Mouse (Mus musculus): ENCODE results near the gene Dtx3l. TPM values are rescaled to one million over a fixed set of nuclear protein-coding genes. Genes with fewer than 3 reads are reported as not detected.

The Dtx3l gene
- polyA plus RNA-seq, 1 experiment from 2014 or later: 2.7 TPM

- WGBS: 76% methylated on average over 6 of the region's 6 CpGs
- Histone ChIP-seq H3K36me3 (no peaks in the 10 kb centered on the region), H3K27ac (no peak overlapping the region), H3K27me3 (ENCODE audit: low read depth, poor library complexity, severe bottlenecking) (no peaks in the 10 kb centered on the region), H3K4me1 (no peaks in the 10 kb centered on the region), H3K9me3 (replicated peaks) (no peaks in the 10 kb centered on the region), H3K4me3 (no peak overlapping the region)
- DNase-seq (ENCODE audit: low spot score): no peak
Measured at GRCm38 (mm10) chr16:35918721-35919543, 20.0 kb downstream of the Dtx3l start.

GRCm38 (mm10) chr16:35914301-35914700 lies 24.6 kb downstream of the Dtx3l start:
- Histone ChIP-seq H3K4me3 (no peak overlapping the region), H3K27me3 (ENCODE audit: low read depth, poor library complexity, severe bottlenecking) (no peaks in the 10 kb centered on the region)
- WGBS: 69% methylated on average over 5 of the region's 5 CpGs

GRCm38 (mm10) chr16:35913526-35913925 lies 25.4 kb downstream of the Dtx3l start:
- H3K9me3 ChIP-seq (replicated peaks): no peaks in the 10 kb centered on the region
- no peaks in the 10 kb centered on the region for H3K36me3 ChIP-seq
- H3K27me3 ChIP-seq (ENCODE audit: low read depth, poor library complexity, severe bottlenecking): no peaks in the 10 kb centered on the region
- no peak overlapping the region for H3K27ac ChIP-seq
- 74% methylated on average over 1 of the region's 1 CpGs for WGBS
- DNase-seq (ENCODE audit: low spot score): no peak
- no peak overlapping the region for H3K4me3 ChIP-seq
- no peaks in the 10 kb centered on the region for H3K4me1 ChIP-seq

More at GRCm38 (mm10) chr16:35914301-35914700, 24.6 kb downstream of the Dtx3l start:
- no peaks in the 10 kb centered on the region for H3K4me1 ChIP-seq
- no peak for DNase-seq (ENCODE audit: low spot score)
- no peak overlapping the region for H3K27ac ChIP-seq
- no peaks in the 10 kb centered on the region for H3K9me3 ChIP-seq (replicated peaks)
- H3K36me3 ChIP-seq: no peaks in the 10 kb centered on the region

- Histone ChIP-seq H3K27ac (no peak overlapping the region), H3K4me3 (no peak overlapping the region), H3K4me1 (0 out of 2 replicates have a peak, but pooled peaks cover 3% of the 10 kb centered on the region), H3K9me3 (replicated peaks) (no peaks in the 10 kb centered on the region), H3K36me3 (no peaks in the 10 kb centered on the region), H3K27me3 (ENCODE audit: low read depth, poor library complexity, severe bottlenecking) (no peaks in the 10 kb centered on the region)
- no peak for DNase-seq (ENCODE audit: low spot score)
- WGBS: 84% methylated on average over 3 of the region's 3 CpGs
Measured at GRCm38 (mm10) chr16:35911449-35911848, 27.5 kb downstream of the Dtx3l start.

- Histone ChIP-seq H3K4me1 (0 out of 2 replicates have a peak, but pooled peaks cover 3% of the 10 kb centered on the region), H3K9me3 (replicated peaks) (no peaks in the 10 kb centered on the region), H3K36me3 (no peaks in the 10 kb centered on the region), H3K4me3 (no peak overlapping the region), H3K27ac (no peak overlapping the region), H3K27me3 (ENCODE audit: low read depth, poor library complexity, severe bottlenecking) (no peaks in the 10 kb centered on the region)
- no peak for DNase-seq (ENCODE audit: low spot score)
- 66% methylated on average over 4 of the region's 4 CpGs for WGBS
Measured at GRCm38 (mm10) chr16:35907432-35908201, 31.3 kb downstream of the Dtx3l start.

GRCm38 (mm10) chr16:35906887-35907286 lies 32.1 kb downstream of the Dtx3l start:
- H3K27me3 ChIP-seq (ENCODE audit: low read depth, poor library complexity, severe bottlenecking): no peaks in the 10 kb centered on the region
- no peak for DNase-seq (ENCODE audit: low spot score)
- no peaks in the 10 kb centered on the region for H3K9me3 ChIP-seq (replicated peaks)
- H3K4me3 ChIP-seq: no peak overlapping the region
- 91% methylated on average over 7 of the region's 7 CpGs for WGBS
- no peaks in the 10 kb centered on the region for H3K36me3 ChIP-seq
- 0 out of 2 replicates have a peak, but pooled peaks cover 3% of the 10 kb centered on the region for H3K4me1 ChIP-seq
- H3K27ac ChIP-seq: no peak overlapping the region

- Histone ChIP-seq H3K4me3 (no peak overlapping the region), H3K27me3 (ENCODE audit: low read depth, poor library complexity, severe bottlenecking) (no peaks in the 10 kb centered on the region), H3K4me1 (0 out of 2 replicates have a peak, but pooled peaks cover 3% of the 10 kb centered on the region), H3K36me3 (no peaks in the 10 kb centered on the region), H3K9me3 (replicated peaks) (no peaks in the 10 kb centered on the region), H3K27ac (no peak overlapping the region)
- WGBS: 78% methylated on average over 6 of the region's 6 CpGs
- DNase-seq (ENCODE audit: low spot score): no peak
Measured at GRCm38 (mm10) chr16:35905819-35906485, 33.0 kb downstream of the Dtx3l start.

GRCm38 (mm10) chr16:35905355-35905754 lies 33.6 kb downstream of the Dtx3l start:
- Histone ChIP-seq H3K4me3 (no peak overlapping the region), H3K4me1 (0 out of 2 replicates have a peak, but pooled peaks cover 3% of the 10 kb centered on the region), H3K9me3 (replicated peaks) (no peaks in the 10 kb centered on the region), H3K27me3 (ENCODE audit: low read depth, poor library complexity, severe bottlenecking) (no peaks in the 10 kb centered on the region), H3K36me3 (no peaks in the 10 kb centered on the region), H3K27ac (no peak overlapping the region)
- WGBS: 86% methylated on average over 3 of the region's 3 CpGs
- no peak for DNase-seq (ENCODE audit: low spot score)

GRCm38 (mm10) chr16:35904121-35904736 lies 34.7 kb downstream of the Dtx3l start:
- 82% methylated on average over 4 of the region's 4 CpGs for WGBS
- no peak for DNase-seq (ENCODE audit: low spot score)
- no peak overlapping the region for H3K27ac ChIP-seq
- 0 out of 2 replicates have a peak, but pooled peaks cover 3% of the 10 kb centered on the region for H3K4me1 ChIP-seq
- H3K4me3 ChIP-seq: no peak overlapping the region
- H3K9me3 ChIP-seq (replicated peaks): no peaks in the 10 kb centered on the region
- H3K27me3 ChIP-seq (ENCODE audit: low read depth, poor library complexity, severe bottlenecking): no peaks in the 10 kb centered on the region
- no peaks in the 10 kb centered on the region for H3K36me3 ChIP-seq

- H3K4me1 ChIP-seq: 0 out of 2 replicates have a peak, but pooled peaks cover 3% of the 10 kb centered on the region
- H3K4me3 ChIP-seq: no peak overlapping the region
- no peaks in the 10 kb centered on the region for H3K27me3 ChIP-seq (ENCODE audit: low read depth, poor library complexity, severe bottlenecking)
- no peak for DNase-seq (ENCODE audit: low spot score)
- WGBS: 92% methylated on average over 6 of the region's 6 CpGs
- H3K27ac ChIP-seq: no peak overlapping the region
- H3K36me3 ChIP-seq: no peaks in the 10 kb centered on the region
- no peaks in the 10 kb centered on the region for H3K9me3 ChIP-seq (replicated peaks)
Measured at GRCm38 (mm10) chr16:35903014-35903640, 35.8 kb downstream of the Dtx3l start.

GRCm38 (mm10) chr16:35900541-35900940 lies 38.4 kb downstream of the Dtx3l start:
- no peaks in the 10 kb centered on the region for H3K9me3 ChIP-seq (replicated peaks)
- H3K4me1 ChIP-seq: no peaks in the 10 kb centered on the region
- H3K36me3 ChIP-seq: no peaks in the 10 kb centered on the region
- no peak overlapping the region for H3K27ac ChIP-seq
- H3K4me3 ChIP-seq: no peak overlapping the region
- no peaks in the 10 kb centered on the region for H3K27me3 ChIP-seq (ENCODE audit: low read depth, poor library complexity, severe bottlenecking)
- no peak for DNase-seq (ENCODE audit: low spot score)
- WGBS: 93% methylated on average over 3 of the region's 3 CpGs

- no peaks in the 10 kb centered on the region for H3K27me3 ChIP-seq (ENCODE audit: low read depth, poor library complexity, severe bottlenecking)
- no peak for DNase-seq (ENCODE audit: low spot score)
- no peaks in the 10 kb centered on the region for H3K9me3 ChIP-seq (replicated peaks)
- no peak overlapping the region for H3K27ac ChIP-seq
- WGBS: 58% methylated on average over 6 of the region's 6 CpGs
- no peak overlapping the region for H3K4me3 ChIP-seq
- no peaks in the 10 kb centered on the region for H3K4me1 ChIP-seq
- no peaks in the 10 kb centered on the region for H3K36me3 ChIP-seq
Measured at GRCm38 (mm10) chr16:35894997-35895396, 44.0 kb downstream of the Dtx3l start.

Data from limb, embryonic 10.5 days (tissue).